Mouse (Mus musculus) heart, adult 2 months (tissue): ENCODE data around the gene Peli1.

Source experiments
- CTCF ChIP-seq: fragments of 200-600 bp; IDR thresholded peaks from 2 replicates; pipeline ENCODE4 v1.8.1; 2022; ENCODE audit warnings: antibody characterized with exemption, mild to moderate bottlenecking, moderate library complexity
- EP300 ChIP-seq: fragments of 200-500 bp; IDR thresholded peaks from 2 replicates; pipeline ENCODE4 v1.6.1; 2011; ENCODE audit warnings: low read depth, low read length, control low read depth; ENCODE audit not compliant: insufficient read depth

DNA sequence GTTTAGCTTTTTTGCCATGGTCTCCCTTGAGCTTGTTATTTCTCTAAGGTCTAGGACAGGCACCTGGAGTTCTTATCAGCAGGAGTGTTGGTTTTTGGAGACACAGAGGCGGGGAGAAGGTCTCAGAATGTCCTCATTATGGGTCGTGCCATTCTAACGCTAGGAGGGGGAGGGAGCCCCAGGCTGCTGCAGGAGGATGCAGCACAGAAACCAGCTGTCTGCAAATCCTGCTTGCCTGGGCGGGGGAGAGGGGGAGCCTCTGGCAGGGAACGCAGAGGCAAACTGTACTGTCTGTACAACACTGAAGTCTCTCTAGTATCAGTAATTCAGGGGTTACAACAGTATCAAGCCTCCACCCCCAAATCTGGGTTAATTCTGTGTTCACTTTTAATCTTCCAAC lies 72.6 kb downstream of the Peli1 start:
- TF ChIP-seq CTCF (no peak), EP300 (no peak)
